10 mouse cellular contexts compared by ENCODE assay signal in genomic region chr7:109523741-109524441, GRCm38 (mm10). TPM values are rescaled to one million over a fixed set of nuclear protein-coding genes. Genes with fewer than 3 reads are reported as not detected.
DNase-seq lines count a peak whose midpoint lies in the region; ATAC-seq and TF ChIP-seq lines count a peak whose summit lies in the region.
"Had no signal": no experiment of that assay in that cellular context is flagged by ENCODE, and none has a peak within 500 bp of the region (broad histone marks: within the 10 kb centered on the region; RNA-seq: fewer than 3 reads in every experiment).

No protein-coding gene starts in this region.

- H3K27me3 ChIP-seq in midbrain, embryonic 12.5 days: no peaks in the 10 kb centered on the region
- no peaks in the 10 kb centered on the region for H3K27me3 ChIP-seq in midbrain, embryonic 15.5 days (replicated peaks)
- no peaks in the 10 kb centered on the region for H3K27me3 ChIP-seq in stomach, embryonic 16.5 days (ENCODE audit: control insufficient read depth, insufficient read depth, low read length)

- H3K27ac ChIP-seq in gastrocnemius, adult 2 months: peak overlapping the region; percentile 61
- H3K27ac ChIP-seq in midbrain, embryonic 12.5 days (replicated peaks): peak overlapping the region; percentile 27; the same call in 1 of the 2 replicates
- no peak overlapping the region for H3K27ac ChIP-seq in midbrain, embryonic 15.5 days
- H3K27ac ChIP-seq in brown adipose tissue, adult 24 weeks (replicated peaks; ENCODE audit: low read depth, low read length): peak overlapping the region; percentile 4
- H3K27ac ChIP-seq in stomach, embryonic 16.5 days (ENCODE audit: low read length): peak overlapping the region; percentile 29; the same call in 1 of the 2 replicates

- peak; percentile 54 for DNase-seq in gastrocnemius, adult 2 months
- no peak for DNase-seq in gastrocnemius, postnatal 25 days
- DNase-seq in kidney, adult 8-10 months: no peak
- DNase-seq in heart, postnatal 36 days: no peak
- DNase-seq: kidney, adult 18-20 months; lung, adult 18-20 months had no signal

- H3K4me1 ChIP-seq in midbrain, embryonic 12.5 days: peaks cover 17% of the 10 kb centered on the region
- peaks cover 17% of the 10 kb centered on the region for H3K4me1 ChIP-seq in midbrain, embryonic 15.5 days
- peaks cover 16% of the 10 kb centered on the region for H3K4me1 ChIP-seq in brown adipose tissue, adult 24 weeks (ENCODE audit: control insufficient read depth, insufficient read depth, insufficient read length, low read length)
- peaks cover 22% of the 10 kb centered on the region for H3K4me1 ChIP-seq in stomach, embryonic 16.5 days (ENCODE audit: control insufficient read depth, insufficient read depth, low read length)

- intact Hi-C loops in gastrocnemius, adult 2 months (cut with DNase I): loop anchor here (10.0 kb wide), 1 partner anchor 371 kb away; no protein-coding TSS in a partner anchor
- intact Hi-C loops in heart, postnatal 36 days (cut with DNase I): loop anchor here (10.0 kb wide), 2 partner anchors 151 to 441 kb away; partner anchors contain the start of gene Dennd5a

- H3K9me3 ChIP-seq in midbrain, embryonic 12.5 days: no peaks in the 10 kb centered on the region
- H3K9me3 ChIP-seq in midbrain, embryonic 15.5 days: no peaks in the 10 kb centered on the region
- no peaks in the 10 kb centered on the region for H3K9me3 ChIP-seq in stomach, embryonic 16.5 days (replicated peaks; ENCODE audit: control insufficient read depth, low read length)

- peaks cover 59% of the 10 kb centered on the region for H3K36me3 ChIP-seq in midbrain, embryonic 12.5 days
- peaks cover 33% of the 10 kb centered on the region; the same call in 1 of the 2 replicates for H3K36me3 ChIP-seq in midbrain, embryonic 15.5 days (replicated peaks)
- peaks cover 8% of the 10 kb centered on the region for H3K36me3 ChIP-seq in stomach, embryonic 16.5 days (ENCODE audit: control insufficient read depth, insufficient read depth, low read length)

- no peak overlapping the region for H3K4me3 ChIP-seq in gastrocnemius, adult 2 months
- no peak overlapping the region for H3K4me3 ChIP-seq in midbrain, embryonic 12.5 days
- H3K4me3 ChIP-seq in midbrain, embryonic 15.5 days: no peak overlapping the region
- H3K4me3 ChIP-seq in brown adipose tissue, adult 24 weeks (ENCODE audit: insufficient read depth, low read depth, low read length): no peak overlapping the region
- no peak overlapping the region for H3K4me3 ChIP-seq in stomach, embryonic 16.5 days (replicated peaks; ENCODE audit: low read length)

- 71% methylated on average over 6 of the region's 6 CpGs for WGBS in midbrain, embryonic 12.5 days
- WGBS in midbrain, embryonic 15.5 days: 70% methylated on average over 6 of the region's 6 CpGs
- 67% methylated on average over 6 of the region's 6 CpGs for WGBS in stomach, embryonic 16.5 days

- no peak for TF ChIP-seq CTCF in gastrocnemius, adult 2 months (IDR thresholded peaks at IDR 0.05)

- H3K9ac ChIP-seq in midbrain, embryonic 12.5 days (replicated peaks): no peak overlapping the region
- no peak overlapping the region for H3K9ac ChIP-seq in midbrain, embryonic 15.5 days
- no peak overlapping the region for H3K9ac ChIP-seq in stomach, embryonic 16.5 days (ENCODE audit: low read length)

- ATAC-seq in midbrain, embryonic 12.5 days (ENCODE audit: low FRiP score, low read depth): no peak
- ATAC-seq in midbrain, embryonic 15.5 days (replicated peaks): no peak
- ATAC-seq in stomach, embryonic 16.5 days (ENCODE audit: insufficient read depth, low FRiP score): no peak

- H3K4me2 ChIP-seq in midbrain, embryonic 12.5 days (replicated peaks): no peak overlapping the region
- no peak overlapping the region for H3K4me2 ChIP-seq in midbrain, embryonic 15.5 days
- H3K4me2 ChIP-seq in stomach, embryonic 16.5 days (ENCODE audit: low read depth, low read length): no peak overlapping the region

RNA-seq across cellular contexts. Expression of gene Rpl27a, which starts 4.9 kb away (rescaled TPM):
- total RNA-seq in gastrocnemius, adult 2 months (2021): 100 to 1,000 TPM in 1 of 2 experiments, 10 to 100 TPM in 1; 78.8 to 109 TPM
- 10 to 100 TPM; 58.5 to 72.2 TPM for total RNA-seq in gastrocnemius, postnatal 25 days (2021)
- 93.5 and 93.7 TPM in 2 replicates for polyA plus RNA-seq in midbrain, embryonic 12.5 days (2016; fragmentation: Nextera tagmentation; extraction: Ambion mirVana)
- 64.4 and 67.9 TPM in 2 replicates for polyA plus RNA-seq in midbrain, embryonic 15.5 days (2015; fragmentation: Nextera tagmentation; extraction: Ambion mirVana)
- 113 and 190 TPM in 2 replicates for polyA plus RNA-seq in brown adipose tissue, adult 24 weeks (2012; ENCODE audit: insufficient read depth, insufficient read length, missing spikeins)
- polyA plus RNA-seq in stomach, embryonic 16.5 days (2015; fragmentation: Nextera tagmentation; extraction: Ambion mirVana): 109 and 128 TPM in 2 replicates
- total RNA-seq in heart, postnatal 36 days (2021): 10 to 100 TPM; 95.0 to 97.5 TPM

RNA-seq across cellular contexts. Expression of gene Trim66, which starts 16.0 kb away (rescaled TPM):
- under 1 TPM; 0.17 to 0.23 TPM for total RNA-seq in gastrocnemius, adult 2 months (2021)
- under 1 TPM; 0.13 TPM for total RNA-seq in gastrocnemius, postnatal 25 days (2021)
- polyA plus RNA-seq in midbrain, embryonic 12.5 days (2016; fragmentation: Nextera tagmentation; extraction: Ambion mirVana): 0.21 and 0.23 TPM in 2 replicates
- 0.92 and 1.1 TPM in 2 replicates for polyA plus RNA-seq in midbrain, embryonic 15.5 days (2015; fragmentation: Nextera tagmentation; extraction: Ambion mirVana)
- 0.38 TPM in 1 of 2 replicates, not detected in the other for polyA plus RNA-seq in brown adipose tissue, adult 24 weeks (2012; ENCODE audit: insufficient read depth, insufficient read length, missing spikeins)
- polyA plus RNA-seq in stomach, embryonic 16.5 days (2015; fragmentation: Nextera tagmentation; extraction: Ambion mirVana): 0.02 and 0.09 TPM in 2 replicates
- under 1 TPM; 0.08 to 0.11 TPM for total RNA-seq in heart, postnatal 36 days (2021)
